ENCODE assay signal across 21 mouse cellular contexts in genomic region chr6:88978970-88979369, GRCm38 (mm10).
DNase-seq lines count a peak whose midpoint lies in the region; ATAC-seq and TF ChIP-seq lines count a peak whose summit lies in the region.
"Had no signal": no experiment of that assay in that cellular context is flagged by ENCODE, and none has a peak within 500 bp of the region (broad histone marks: within the 10 kb centered on the region; RNA-seq: fewer than 3 reads in every experiment).

No protein-coding gene starts in this region.

- no peaks in the 10 kb centered on the region for H3K27me3 ChIP-seq in hindbrain, embryonic 11.5 days (ENCODE audit: control insufficient read depth, insufficient read depth, low read length)
- H3K27me3 ChIP-seq in hindbrain, postnatal 0 days (ENCODE audit: insufficient read depth, low read length), result no peaks in the 10 kb centered on the region
- H3K27me3 ChIP-seq in midbrain, embryonic 12.5 days, result peaks cover 24% of the 10 kb centered on the region
- H3K27me3 ChIP-seq: Patski had no signal

- peak overlapping the region; percentile 55; the same call in 1 of the 2 replicates for H3K27ac ChIP-seq in hindbrain, embryonic 11.5 days (ENCODE audit: low read depth, low read length)
- no peak overlapping the region for H3K27ac ChIP-seq in hindbrain, postnatal 0 days
- peak overlapping the region; percentile 91 for H3K27ac ChIP-seq in midbrain, embryonic 12.5 days (replicated peaks)
- H3K27ac ChIP-seq: heart, adult 2 months; heart, embryonic 15.5 days; limb, embryonic 13.5 days; liver, embryonic 13.5 days; macrophage; stomach, postnatal 0 days had no signal

- WGBS in hindbrain, embryonic 11.5 days, result 30% methylated on average over 4 of the region's 4 CpGs
- 50% methylated on average over 4 of the region's 4 CpGs for WGBS in hindbrain, postnatal 0 days
- 23% methylated on average over 4 of the region's 4 CpGs for WGBS in midbrain, embryonic 12.5 days

- no peak for ATAC-seq in hindbrain, embryonic 11.5 days (ENCODE audit: low FRiP score)
- no peak for ATAC-seq in hindbrain, postnatal 0 days
- no peak for ATAC-seq in midbrain, embryonic 12.5 days (ENCODE audit: low FRiP score, low read depth)
- ATAC-seq: activated CD4-positive, CD25-positive, alpha-beta regulatory T cell, adult 4 months; intestine, embryonic 16.5 days; Patski had no signal

- DNase-seq in hindbrain, embryonic 11.5 days (ENCODE audit: low spot score), result peak; percentile 19
- DNase-seq in hindbrain, postnatal 0 days (ENCODE audit: low spot score), result no peak
- peak; percentile 49 for DNase-seq in retina, postnatal 1 day
- DNase-seq in retina, embryonic 14.5 days (ENCODE audit: low spot score), result no peak
- DNase-seq in adrenal gland, postnatal 25 days, result no peak
- no peak for DNase-seq in adrenal gland, adult 18-20 months (ENCODE audit: low spot score in 2 of 2)
- DNase-seq: adrenal gland, postnatal 14 days; cerebellum, adult 11 months; cerebellum, postnatal 14 days; embryo, embryonic 11 days; gastrocnemius, postnatal 10 days; heart, adult 2 months; liver, embryonic 13.5 days had no signal

- no peak overlapping the region for H3K4me2 ChIP-seq in hindbrain, embryonic 11.5 days (replicated peaks; ENCODE audit: low read depth, low read length)
- no peak overlapping the region for H3K4me2 ChIP-seq in hindbrain, postnatal 0 days (ENCODE audit: low read depth, low read length)
- no peak overlapping the region for H3K4me2 ChIP-seq in midbrain, embryonic 12.5 days (replicated peaks)
- H3K4me2 ChIP-seq: heart, embryonic 15.5 days; limb, embryonic 13.5 days; liver, embryonic 13.5 days had no signal

- H3K36me3 ChIP-seq in hindbrain, embryonic 11.5 days (ENCODE audit: control insufficient read depth, insufficient read depth, low read length), result no peaks in the 10 kb centered on the region
- H3K36me3 ChIP-seq in hindbrain, postnatal 0 days (ENCODE audit: insufficient read depth, low read length), result no peaks in the 10 kb centered on the region
- no peaks in the 10 kb centered on the region for H3K36me3 ChIP-seq in midbrain, embryonic 12.5 days
- H3K36me3 ChIP-seq: heart, embryonic 15.5 days; limb, embryonic 13.5 days; liver, embryonic 13.5 days had no signal

- TF ChIP-seq CTCF in hindbrain, postnatal 0 days (IDR thresholded peaks at IDR 0.05; ENCODE audit: low read depth), result no peak

- peaks cover 21% of the 10 kb centered on the region for H3K4me1 ChIP-seq in hindbrain, embryonic 11.5 days (replicated peaks; ENCODE audit: control insufficient read depth, insufficient read depth, low read length)
- H3K4me1 ChIP-seq in hindbrain, postnatal 0 days (ENCODE audit: insufficient read depth, low read length), result peaks cover 14% of the 10 kb centered on the region
- peaks cover 89% of the 10 kb centered on the region for H3K4me1 ChIP-seq in midbrain, embryonic 12.5 days
- H3K4me1 ChIP-seq: liver, embryonic 13.5 days had no signal

- 0 out of 2 replicates have a peak overlapping the region, but pooled peaks have one; percentile 3 for H3K9ac ChIP-seq in hindbrain, embryonic 11.5 days (ENCODE audit: low read depth, low read length)
- no peak overlapping the region for H3K9ac ChIP-seq in hindbrain, postnatal 0 days (replicated peaks; ENCODE audit: low read length)
- H3K9ac ChIP-seq in midbrain, embryonic 12.5 days (replicated peaks), result no peak overlapping the region
- H3K9ac ChIP-seq: heart, embryonic 15.5 days; limb, embryonic 13.5 days; liver, embryonic 13.5 days had no signal

- H3K4me3 ChIP-seq in hindbrain, embryonic 11.5 days (ENCODE audit: low read depth, low read length), result no peak overlapping the region
- no peak overlapping the region for H3K4me3 ChIP-seq in hindbrain, postnatal 0 days (ENCODE audit: low read length)
- H3K4me3 ChIP-seq in midbrain, embryonic 12.5 days, result no peak overlapping the region
- H3K4me3 ChIP-seq: heart, adult 2 months; heart, embryonic 15.5 days; limb, embryonic 13.5 days; liver, embryonic 13.5 days had no signal

- no peaks in the 10 kb centered on the region for H3K9me3 ChIP-seq in hindbrain, embryonic 11.5 days (ENCODE audit: control insufficient read depth, low read length)
- H3K9me3 ChIP-seq in hindbrain, postnatal 0 days (ENCODE audit: low read length), result no peaks in the 10 kb centered on the region
- no peaks in the 10 kb centered on the region for H3K9me3 ChIP-seq in midbrain, embryonic 12.5 days
- H3K9me3 ChIP-seq: heart, embryonic 15.5 days; limb, embryonic 13.5 days; liver, embryonic 13.5 days had no signal

Comparison
In these comparisons a context has a peak if more than half of its experiments do, and no peak if none do; other contexts are left out.
1. DNase-seq: peak in hindbrain, embryonic 11.5 days (single experiment) and retina, postnatal 1 day (single experiment); none in hindbrain, postnatal 0 days (single experiment), retina, embryonic 14.5 days (single experiment), adrenal gland, postnatal 25 days (single experiment) and adrenal gland, adult 18-20 months (0 of 2).